Mouse (Mus musculus) embryo, embryonic 9.5 days (tissue): ENCODE data around the gene Dip2b.

Experiments
- DNase-seq: peaks from one replicate; pipeline ENCODE4 v3.0.0-alpha.2; 2017; ENCODE audit errors: extremely low spot score

Dip2b gene

GRCm38 (mm10) chr15:100050940-100051339 is 12.5 kb downstream of the Dip2b start:
- no peak for DNase-seq

GRCm38 (mm10) chr15:100052726-100053125 is 14.3 kb downstream of the Dip2b start:
- DNase-seq, result no peak

DNA sequence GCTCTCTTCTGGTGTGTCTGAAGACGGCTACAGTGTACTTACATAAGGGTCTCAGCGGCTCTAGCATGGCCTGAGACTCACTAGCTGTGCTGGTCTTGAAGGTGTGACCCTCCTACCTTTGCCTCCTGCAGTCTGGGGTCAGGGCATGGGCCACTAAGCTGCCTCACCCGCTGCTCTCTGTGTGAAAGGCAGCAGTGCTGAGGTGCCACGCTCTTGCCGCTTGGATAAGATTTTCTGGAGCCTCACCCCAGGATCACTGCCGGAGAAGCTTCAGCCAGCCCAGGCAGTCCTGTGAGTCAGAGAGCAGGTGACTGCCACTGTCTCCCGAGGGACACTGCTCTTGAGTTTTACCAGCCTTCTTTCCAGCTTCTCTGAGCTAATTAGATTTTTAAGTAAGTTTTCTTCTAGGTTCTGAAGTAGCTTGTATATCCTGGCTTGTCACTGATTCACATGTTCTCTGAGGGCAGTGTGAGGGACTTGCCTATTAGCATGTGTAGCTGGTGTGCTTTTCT is 18.0 kb downstream of the Dip2b start:
- no peak for DNase-seq

DNA sequence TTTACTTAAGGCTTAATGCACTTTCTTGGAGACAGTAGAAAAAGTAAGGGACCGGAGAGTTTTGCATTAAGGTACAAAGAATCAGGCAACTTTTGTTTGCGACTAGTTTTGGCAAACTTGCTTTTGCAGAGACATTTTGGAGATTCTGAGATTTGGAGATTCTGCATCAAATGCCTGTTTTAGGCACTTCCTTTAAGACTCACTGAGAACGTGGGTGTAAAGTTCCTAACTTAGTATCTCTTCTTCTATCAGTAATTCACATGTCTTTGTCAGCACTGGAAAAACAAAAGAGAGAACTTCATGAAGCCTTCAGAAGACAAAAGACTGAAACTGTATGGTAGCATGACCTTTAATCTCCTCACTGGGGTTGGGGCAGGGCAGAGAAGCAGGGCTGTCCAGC is 19.2 kb downstream of the Dip2b start:
- DNase-seq, result no peak

- DNase-seq, result no peak
Measured at GRCm38 (mm10) chr15:100058143-100058542, 19.7 kb downstream of the Dip2b start.

GRCm38 (mm10) chr15:100058912-100059311 is 20.4 kb downstream of the Dip2b start:
- DNase-seq, result no peak

- no peak for DNase-seq
Measured at GRCm38 (mm10) chr15:100059626-100060311, 21.3 kb downstream of the Dip2b start.

- no peak for DNase-seq
Measured at GRCm38 (mm10) chr15:100060513-100061140, 22.2 kb downstream of the Dip2b start.

GRCm38 (mm10) chr15:100061377-100061776 is 22.9 kb downstream of the Dip2b start:
- no peak for DNase-seq

- DNase-seq, result no peak
Measured at GRCm38 (mm10) chr15:100063229-100063773, 24.8 kb downstream of the Dip2b start.

DNA sequence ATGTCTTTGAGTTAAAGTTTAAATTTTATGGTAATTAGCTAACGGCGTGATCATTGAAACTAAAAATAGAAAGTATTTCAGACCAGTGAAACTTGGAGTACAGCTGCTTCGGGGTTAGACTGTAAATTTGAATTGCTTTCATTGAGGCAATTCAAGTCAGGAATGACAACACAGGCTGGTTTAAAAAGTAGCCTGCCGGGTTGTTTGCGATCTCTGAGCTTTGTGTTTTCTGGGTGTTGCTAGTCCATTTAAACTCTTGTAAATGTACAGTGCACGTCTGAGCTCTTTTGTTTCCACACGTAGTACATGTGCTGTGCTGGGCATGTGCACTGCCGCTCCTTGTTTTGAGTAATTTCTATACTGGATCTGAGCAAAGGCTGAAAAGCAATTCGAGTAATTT is 28.2 kb downstream of the Dip2b start:
- no peak for DNase-seq

DNA sequence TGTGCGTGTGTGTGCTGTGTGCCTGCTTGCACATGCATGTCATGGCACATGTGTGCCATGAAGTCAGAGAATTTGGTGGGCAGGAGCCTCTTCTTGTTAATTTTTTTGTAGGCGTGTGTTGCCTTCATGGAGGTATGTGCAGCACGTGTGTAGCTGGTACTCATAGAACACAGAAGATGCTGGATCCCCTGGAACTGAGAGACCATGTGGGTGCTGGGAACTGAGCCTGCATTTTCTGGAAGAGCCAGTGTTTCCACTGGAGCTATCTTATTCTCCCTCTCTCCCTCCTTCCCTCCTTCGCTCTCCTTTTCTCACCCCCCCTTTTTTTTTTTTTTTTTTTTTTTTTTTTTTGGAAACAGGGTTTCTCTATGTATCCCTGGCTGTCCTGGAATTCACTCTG is 30.6 kb downstream of the Dip2b start:
- no peak for DNase-seq

DNA sequence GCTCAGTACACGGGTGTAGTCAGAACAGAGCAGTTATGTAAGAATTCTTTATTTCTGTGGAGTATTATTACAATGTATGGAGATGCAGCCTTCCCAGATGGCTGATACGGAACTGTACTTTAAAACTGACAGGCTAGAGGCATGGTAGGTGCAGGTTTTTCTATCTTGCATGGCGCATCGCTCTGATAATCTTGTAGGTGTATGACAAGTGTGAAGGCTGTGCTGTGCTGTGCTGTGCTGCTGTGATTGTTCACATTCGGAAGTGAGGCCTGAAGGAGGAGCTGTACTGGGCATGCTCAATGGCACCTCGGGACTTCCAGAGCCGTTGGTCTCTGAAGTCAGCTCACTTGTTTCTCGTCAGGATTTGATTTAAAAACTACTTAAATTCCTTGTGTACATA is 31.6 kb downstream of the Dip2b start:
- DNase-seq, result no peak

GRCm38 (mm10) chr15:100071819-100072218 is 33.4 kb downstream of the Dip2b start:
- no peak for DNase-seq

DNA sequence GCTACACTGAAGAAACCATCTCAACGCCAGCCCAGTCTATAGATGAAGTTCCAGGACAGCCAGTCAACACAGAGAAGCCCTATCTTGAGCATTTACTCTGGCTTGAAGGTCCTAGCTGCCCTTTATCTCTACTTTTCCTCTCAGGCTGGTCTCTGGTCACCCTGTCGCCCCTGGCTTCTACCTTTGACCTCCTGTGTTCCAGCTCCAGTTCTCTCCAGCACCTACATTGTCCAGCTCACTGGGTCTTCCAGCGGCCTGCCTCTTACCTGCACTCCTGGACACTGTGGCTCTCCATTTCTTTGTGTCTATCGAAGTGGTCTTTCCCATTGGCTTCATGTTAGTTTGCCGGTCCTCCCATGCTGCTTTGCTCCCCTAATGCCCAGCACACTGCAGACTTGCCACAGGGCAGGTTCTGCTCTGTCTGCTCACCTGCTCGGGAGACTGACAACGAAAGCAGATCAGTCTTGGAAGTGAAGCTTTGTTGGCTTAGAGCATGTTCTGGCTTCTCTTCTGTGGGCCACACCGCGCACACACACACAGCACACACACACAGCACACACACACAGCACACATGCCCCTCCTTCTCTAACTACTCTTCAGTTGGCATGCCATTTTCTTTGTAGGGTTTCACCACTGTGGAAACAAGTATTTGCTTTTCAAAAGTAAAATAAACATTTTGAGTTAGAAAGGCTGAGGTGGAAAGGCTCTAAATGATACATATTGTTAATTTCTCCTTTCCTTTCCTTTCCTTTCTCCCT is 35.4 kb downstream of the Dip2b start:
- DNase-seq, result no peak

- no peak for DNase-seq
Measured at GRCm38 (mm10) chr15:100074754-100075153, 36.3 kb downstream of the Dip2b start.

GRCm38 (mm10) chr15:100076362-100076761 is 37.9 kb downstream of the Dip2b start:
- no peak for DNase-seq

GRCm38 (mm10) chr15:100080833-100081477 is 42.5 kb downstream of the Dip2b start:
- no peak for DNase-seq

DNA sequence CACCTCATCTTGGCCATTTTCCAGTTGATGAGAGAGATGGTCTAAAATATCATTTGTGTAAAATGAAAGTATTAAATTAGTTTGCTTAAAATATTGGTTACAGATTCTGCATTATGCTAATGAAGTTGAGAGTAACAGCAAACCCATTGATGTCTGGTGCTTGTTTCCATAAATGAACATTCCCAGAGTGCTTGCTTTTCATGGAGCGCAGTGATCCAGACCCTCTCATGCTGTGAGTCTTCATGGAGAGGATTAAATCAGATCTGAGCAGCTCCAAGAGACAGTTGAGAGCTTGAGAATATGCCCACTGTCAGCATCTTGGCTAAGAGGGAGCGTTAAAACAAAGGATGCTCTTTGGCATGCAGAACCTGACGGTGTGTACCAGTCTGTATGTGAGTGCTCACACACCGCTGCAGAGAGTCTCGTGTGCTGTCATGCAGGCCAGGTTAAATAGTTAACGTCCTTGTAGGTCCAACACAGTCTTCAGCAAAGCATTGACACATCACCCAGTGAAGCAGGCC is 43.1 kb downstream of the Dip2b start:
- no peak for DNase-seq

DNA sequence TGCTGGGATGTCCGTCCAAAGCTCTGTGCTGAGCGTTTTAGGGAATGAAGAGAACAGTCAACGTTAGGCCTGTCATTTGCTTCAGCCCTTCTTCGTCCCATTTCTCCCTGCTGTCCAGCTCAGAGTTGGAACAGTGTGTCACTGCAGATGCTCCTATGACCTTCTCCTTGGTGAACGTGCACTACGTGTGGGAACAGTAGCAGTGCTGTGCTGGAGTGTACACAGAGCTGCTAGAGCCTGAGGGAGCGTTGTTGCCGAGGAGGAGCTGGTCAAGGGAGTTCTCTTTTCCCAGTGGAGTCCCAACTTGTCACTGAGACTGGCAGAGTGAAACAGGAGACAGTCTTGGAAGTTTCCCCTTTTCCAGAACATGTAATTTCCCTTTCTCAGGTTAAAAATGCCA is 43.6 kb downstream of the Dip2b start:
- no peak for DNase-seq

GRCm38 (mm10) chr15:100082733-100083132 is 44.3 kb downstream of the Dip2b start:
- no peak for DNase-seq

DNA sequence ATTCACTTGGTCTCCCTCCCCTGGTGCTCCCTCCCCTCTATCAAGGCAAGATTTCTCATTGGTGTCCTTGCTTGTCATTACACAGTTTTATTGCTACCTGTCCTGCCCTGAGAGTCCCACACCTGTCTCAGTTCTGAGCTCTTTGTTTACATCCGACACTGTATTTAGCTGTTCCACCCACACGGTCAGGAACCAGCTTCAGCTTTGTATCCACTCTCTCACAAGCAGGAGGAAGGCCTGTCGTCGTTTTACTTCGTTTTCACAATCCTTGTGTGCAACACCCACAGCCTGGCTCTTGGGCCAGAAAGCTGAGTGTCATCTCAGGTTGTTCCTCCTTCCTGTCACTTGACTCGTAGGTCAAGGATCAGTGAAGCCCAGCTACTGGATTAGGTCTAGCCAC is 45.4 kb downstream of the Dip2b start:
- no peak for DNase-seq
